Mouse (Mus musculus) megakaryocyte, embryonic 14.5 days (primary cell): Measurements from ENCODE around the gene Emc9.

Experiments
- FLI1 ChIP-seq: IDR thresholded peaks from 2 replicates; pipeline ENCODE4 v1.6.1; 2012; ENCODE audit warnings: low read length, inconsistent platforms, mixed read lengths
- GATA1 ChIP-seq: IDR thresholded peaks from 3 replicates; pipeline ENCODE4 v1.6.1; 2012; ENCODE audit warnings: mixed read lengths, low read length, inconsistent platforms, borderline replicate concordance

DNA sequence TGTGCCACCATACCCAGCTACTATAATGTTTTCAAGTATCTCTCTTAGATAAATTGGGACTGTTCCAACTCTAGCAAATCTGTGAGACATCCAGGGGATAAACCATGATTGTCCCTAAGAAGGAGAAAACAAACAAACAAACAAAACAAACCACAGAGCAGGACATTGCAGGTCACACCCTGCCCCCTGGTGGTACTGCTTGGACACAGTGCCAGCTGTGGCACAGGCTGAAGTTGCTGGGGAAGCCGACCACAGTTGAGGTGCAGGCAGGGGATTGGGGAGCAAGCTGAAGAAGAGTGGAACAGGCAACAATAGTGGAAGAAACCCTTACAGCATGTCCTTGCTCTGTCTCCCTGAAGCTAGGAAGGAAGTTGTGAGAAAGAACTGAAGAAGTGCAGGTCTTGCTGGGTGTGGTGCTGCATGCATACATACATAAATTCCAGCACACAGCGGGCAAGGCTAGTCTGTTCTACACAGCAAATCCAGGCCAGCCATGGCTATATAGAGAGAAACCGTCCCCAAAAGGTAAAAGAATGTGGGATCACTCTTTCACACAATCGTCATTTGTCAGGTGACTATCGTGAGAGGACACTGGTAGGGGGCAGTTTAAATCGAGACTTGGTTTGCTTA is 48.9 kb downstream of the Emc9 start:
- TF ChIP-seq GATA1 (no peak), FLI1 (no peak)
